Mouse (Mus musculus) forebrain, embryonic 11.5 days (tissue): ENCODE data around the gene Btbd3. TPM values are rescaled to one million over a fixed set of nuclear protein-coding genes. Genes with fewer than 3 reads are reported as not detected.

ENCODE experiments used
- ATAC-seq: fragments of 200-750 bp; cut with Nextera tagmentation; replicated peaks from 2 replicates; pipeline ENCODE4 v1.8.0; 2017; ENCODE audit warnings: moderate TSS enrichment; ENCODE audit not compliant: low FRiP score
- DNase-seq: peaks from one replicate; pipeline ENCODE4 v3.0.0-alpha.2; 2017; ENCODE audit warnings: low spot score
- H3K27ac ChIP-seq: fragments of 300-500 bp; sonication (generic); 2 replicates; pipeline ENCODE4 v1.5.1; 2014; ENCODE audit warnings: low read depth, low read length
- H3K27me3 ChIP-seq: fragments of 300-500 bp; sonication (generic); 2 replicates; pipeline ENCODE4 v1.6.1; 2014; ENCODE audit warnings: mild to moderate bottlenecking, low read length, mixed read lengths; ENCODE audit not compliant: control insufficient read depth, insufficient read depth
- H3K36me3 ChIP-seq: fragments of 300-500 bp; sonication (generic); 2 replicates; pipeline ENCODE4 v1.6.1; 2014; ENCODE audit warnings: mild to moderate bottlenecking, low read length, moderate library complexity, mixed read lengths; ENCODE audit not compliant: control insufficient read depth, insufficient read depth
- H3K4me1 ChIP-seq: fragments of 300-500 bp; sonication (generic); replicated peaks from 2 replicates; pipeline ENCODE4 v1.6.1; 2014; ENCODE audit warnings: low read length, mixed read lengths; ENCODE audit not compliant: control insufficient read depth, insufficient read depth
- H3K4me2 ChIP-seq: fragments of 300-500 bp; sonication (generic); 2 replicates; pipeline ENCODE4 v1.6.1; 2014; ENCODE audit warnings: low read depth, mild to moderate bottlenecking, low read length, moderate library complexity, mixed read lengths; ENCODE audit not compliant: severe bottlenecking
- H3K4me3 ChIP-seq: fragments of 300-500 bp; sonication (generic); 2 replicates; pipeline ENCODE4 v1.5.1; 2014; ENCODE audit warnings: low read depth, low read length
- H3K9ac ChIP-seq: fragments of 300-500 bp; sonication (generic); 2 replicates; pipeline ENCODE4 v1.6.1; 2014; ENCODE audit warnings: low read length
- H3K9me3 ChIP-seq: fragments of 300-500 bp; sonication (generic); 2 replicates; pipeline ENCODE4 v1.6.1; 2016; ENCODE audit warnings: low read length, mixed read lengths; ENCODE audit not compliant: control insufficient read depth
- WGBS: fragments of 180-500 bp; shearing (Covaris S2); extraction: QIAGEN DNeasy Blood & Tissue Kit; methylation state at CpG from one replicate; pipeline ENCODE4 v1.1.7; 2014; 5-methylcytosine and 5-hydroxymethylcytosine counted together
- polyA plus RNA-seq: library from polyadenylated mRNA; unstranded; fragments of >200 nt; fragmentation: Nextera tagmentation; extraction: Ambion mirVana; gene quantifications from 2 replicates; pipeline ENCODE4 v1.2.1, GENCODE M21; 2014

Btbd3 gene
- polyA plus RNA-seq, 1 experiment from 2014 or later, result 14.4 TPM

- under 1% methylated on average over 9 of the region's 10 CpGs for WGBS
- Histone ChIP-seq H3K4me3 (peak overlapping the region; percentile 89), H3K27me3 (no peaks in the 10 kb centered on the region), H3K4me2 (peak overlapping the region; percentile 77), H3K4me1 (no peaks in the 10 kb centered on the region), H3K9me3 (no peaks in the 10 kb centered on the region), H3K27ac (no peak overlapping the region), H3K36me3 (no peaks in the 10 kb centered on the region), H3K9ac (peak overlapping the region; percentile 90)
- DNase-seq (peak; percentile 71), ATAC-seq (peak; percentile 47)
Measured at GRCm38 (mm10) chr2:138257692-138258315, 1.4 kb downstream of the Btbd3 start.

GRCm38 (mm10) chr2:138261140-138261539 lies 4.8 kb downstream of the Btbd3 start:
- Histone ChIP-seq H3K9ac (no peak overlapping the region), H3K4me3 (no peak overlapping the region), H3K4me2 (no peak overlapping the region), H3K36me3 (no peaks in the 10 kb centered on the region), H3K9me3 (no peaks in the 10 kb centered on the region), H3K4me1 (no peaks in the 10 kb centered on the region), H3K27ac (no peak overlapping the region), H3K27me3 (no peaks in the 10 kb centered on the region)
- DNase-seq (no peak), ATAC-seq (no peak)
- 95% methylated on average over 7 of the region's 7 CpGs for WGBS

GRCm38 (mm10) chr2:138262885-138263284 lies 6.5 kb downstream of the Btbd3 start:
- ATAC-seq, result no peak
- no peaks in the 10 kb centered on the region for H3K36me3 ChIP-seq
- peaks cover 5% of the 10 kb centered on the region for H3K4me1 ChIP-seq
- H3K4me3 ChIP-seq, result no peak overlapping the region
- DNase-seq, result no peak
- H3K27ac ChIP-seq, result no peak overlapping the region
- H3K4me2 ChIP-seq, result no peak overlapping the region
- H3K9ac ChIP-seq, result no peak overlapping the region
- H3K9me3 ChIP-seq, result no peaks in the 10 kb centered on the region
- H3K27me3 ChIP-seq, result no peaks in the 10 kb centered on the region
- 92% methylated on average over 11 of the region's 11 CpGs for WGBS

GRCm38 (mm10) chr2:138265356-138266005 lies 9.1 kb downstream of the Btbd3 start:
- Histone ChIP-seq H3K9ac (no peak overlapping the region), H3K27ac (no peak overlapping the region), H3K27me3 (no peaks in the 10 kb centered on the region), H3K4me2 (no peak overlapping the region), H3K4me1 (peaks cover 5% of the 10 kb centered on the region), H3K36me3 (no peaks in the 10 kb centered on the region), H3K9me3 (no peaks in the 10 kb centered on the region), H3K4me3 (no peak overlapping the region)
- ATAC-seq (peak; percentile 28; the same call in 1 of the 2 replicates), DNase-seq (no peak)
- 34% methylated on average over 13 of the region's 13 CpGs for WGBS

GRCm38 (mm10) chr2:138266679-138267078 lies 10.3 kb downstream of the Btbd3 start:
- Histone ChIP-seq H3K4me2 (no peak overlapping the region), H3K9me3 (no peaks in the 10 kb centered on the region), H3K4me1 (peaks cover 5% of the 10 kb centered on the region), H3K4me3 (no peak overlapping the region), H3K36me3 (no peaks in the 10 kb centered on the region), H3K27ac (no peak overlapping the region), H3K27me3 (no peaks in the 10 kb centered on the region), H3K9ac (no peak overlapping the region)
- DNase-seq (no peak), ATAC-seq (no peak)
- WGBS, result 64% methylated on average over 5 of the region's 5 CpGs

GRCm38 (mm10) chr2:138267852-138268513 lies 11.6 kb downstream of the Btbd3 start:
- 76% methylated on average over 4 of the region's 4 CpGs for WGBS
- no peak for ATAC-seq

GRCm38 (mm10) chr2:138269330-138269729 lies 13.0 kb downstream of the Btbd3 start:
- no peak overlapping the region for H3K27ac ChIP-seq

More at GRCm38 (mm10) chr2:138267852-138268513, 11.6 kb downstream of the Btbd3 start:
- no peak overlapping the region for H3K4me3 ChIP-seq
- no peak for DNase-seq
- H3K4me1 ChIP-seq, result peaks cover 5% of the 10 kb centered on the region
- no peaks in the 10 kb centered on the region for H3K9me3 ChIP-seq
- no peak overlapping the region for H3K4me2 ChIP-seq
- no peaks in the 10 kb centered on the region for H3K27me3 ChIP-seq
- H3K36me3 ChIP-seq, result no peaks in the 10 kb centered on the region
- no peak overlapping the region for H3K9ac ChIP-seq
- H3K27ac ChIP-seq, result no peak overlapping the region

DNA sequence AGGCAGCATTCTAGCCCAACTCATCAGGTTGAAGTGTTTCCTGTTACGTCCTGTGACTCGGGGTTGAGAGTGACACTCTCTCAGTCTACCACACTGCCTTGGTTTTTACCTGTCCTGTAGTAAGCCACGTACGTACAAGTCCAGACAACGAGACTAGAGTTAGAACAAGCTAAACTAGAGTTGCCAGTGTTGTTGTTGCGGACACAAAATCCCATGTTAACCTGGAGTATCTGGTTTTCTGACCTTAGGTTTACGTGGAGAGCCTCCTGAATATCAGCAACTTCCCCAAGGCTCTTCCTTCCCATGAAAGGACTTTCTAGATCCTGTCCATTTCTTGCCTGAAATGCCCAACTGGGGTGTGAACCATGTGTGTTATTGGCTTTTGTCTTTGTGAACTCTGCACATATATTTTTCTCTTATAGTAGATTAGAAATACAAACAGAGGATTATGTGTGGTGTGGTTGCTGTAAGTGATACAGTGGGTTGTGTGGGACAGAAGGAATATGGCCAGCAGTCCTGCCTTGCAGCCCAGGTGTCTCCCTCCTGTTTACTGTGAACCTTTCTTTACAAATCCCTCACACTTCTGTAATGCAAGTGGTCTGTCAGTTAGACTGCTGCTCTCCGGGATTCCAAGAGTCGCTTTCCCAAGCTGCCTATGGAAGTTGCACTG lies 17.2 kb downstream of the Btbd3 start:
- no peaks in the 10 kb centered on the region; the same call in 1 of the 2 replicates for H3K4me1 ChIP-seq
- no peaks in the 10 kb centered on the region for H3K27me3 ChIP-seq
- no peak overlapping the region for H3K4me2 ChIP-seq
- DNase-seq, result no peak
- no peak for ATAC-seq
- H3K27ac ChIP-seq, result no peak overlapping the region
- no peak overlapping the region for H3K9ac ChIP-seq
- H3K36me3 ChIP-seq, result no peaks in the 10 kb centered on the region
- H3K9me3 ChIP-seq, result no peaks in the 10 kb centered on the region
- 91% methylated on average over 9 of the region's 9 CpGs for WGBS
- H3K4me3 ChIP-seq, result no peak overlapping the region

More at GRCm38 (mm10) chr2:138269330-138269729, 13.0 kb downstream of the Btbd3 start:
- no peak overlapping the region for H3K4me3 ChIP-seq
- H3K36me3 ChIP-seq, result no peaks in the 10 kb centered on the region
- H3K4me2 ChIP-seq, result no peak overlapping the region
- no peaks in the 10 kb centered on the region for H3K27me3 ChIP-seq
- H3K9me3 ChIP-seq, result no peaks in the 10 kb centered on the region
- peaks cover 5% of the 10 kb centered on the region for H3K4me1 ChIP-seq
- ATAC-seq, result no peak
- no peak overlapping the region for H3K9ac ChIP-seq
- DNase-seq, result no peak
